Comparison of ENCODE assay signal across 12 mouse cellular contexts in genomic region chr6:136524751-136525150, GRCm38 (mm10). TPM values are rescaled to one million over a fixed set of nuclear protein-coding genes. Genes with fewer than 3 reads are reported as not detected.
DNase-seq lines count a peak whose midpoint lies in the region; ATAC-seq and TF ChIP-seq lines count a peak whose summit lies in the region.
"Had no signal": no experiment of that assay in that cellular context is flagged by ENCODE, and none has a peak within 500 bp of the region (broad histone marks: within the 10 kb centered on the region; RNA-seq: fewer than 3 reads in every experiment).

No protein-coding gene starts in this region.

- no peak for ATAC-seq in heart, embryonic 15.5 days (replicated peaks; ENCODE audit: insufficient number of reproducible peaks, insufficient read depth, low FRiP score, low read depth)
- no peak for ATAC-seq in hindbrain, embryonic 13.5 days (ENCODE audit: low FRiP score)
- ATAC-seq in erythroblast, adult 5-6 weeks (replicated peaks; ENCODE audit: low FRiP score, poor library complexity, severe bottlenecking) = no peak
- ATAC-seq: forebrain, postnatal 0 days; lung, postnatal 0 days had no signal

- H3K9me3 ChIP-seq in heart, embryonic 15.5 days (replicated peaks) = no peaks in the 10 kb centered on the region
- H3K9me3 ChIP-seq in hindbrain, embryonic 13.5 days = 0 out of 2 replicates have a peak, but pooled peaks cover 4% of the 10 kb centered on the region

- DNase-seq in heart, adult 2 months = no peak
- peak; percentile 54 for DNase-seq in CD4-positive, CD25-positive, alpha-beta regulatory T cell, adult 2 months (ENCODE audit: low read depth, low spot score)
- DNase-seq in ZHBTc4 (ENCODE audit: low read depth, low spot score) = peak; percentile 83
- peak; percentile 76 for DNase-seq in kidney, adult 9 months
- no peak for DNase-seq in natural killer cell, adult 2 months (ENCODE audit: low spot score in 2 of 2)
- DNase-seq: forebrain, postnatal 0 days; left cerebral cortex, postnatal 4 days; thymus, postnatal 14 days had no signal

- H3K4me3 ChIP-seq in heart, embryonic 15.5 days = no peak overlapping the region
- no peak overlapping the region for H3K4me3 ChIP-seq in heart, adult 2 months
- H3K4me3 ChIP-seq in hindbrain, embryonic 13.5 days = no peak overlapping the region

- peak overlapping the region; percentile 50 for H3K27ac ChIP-seq in heart, embryonic 15.5 days
- no peak overlapping the region for H3K27ac ChIP-seq in heart, adult 2 months
- no peak overlapping the region for H3K27ac ChIP-seq in hindbrain, embryonic 13.5 days

- peaks cover 3% of the 10 kb centered on the region for H3K79me2 ChIP-seq in heart, adult 2 months (replicated peaks; ENCODE audit: control insufficient read depth, insufficient read depth, low read length)

- no peak overlapping the region for H3K9ac ChIP-seq in heart, embryonic 15.5 days
- H3K9ac ChIP-seq in heart, adult 2 months (ENCODE audit: low read depth, low read length) = no peak overlapping the region
- no peak overlapping the region for H3K9ac ChIP-seq in hindbrain, embryonic 13.5 days
- H3K9ac ChIP-seq: forebrain, postnatal 0 days had no signal

- peaks cover 21% of the 10 kb centered on the region for H3K4me1 ChIP-seq in heart, embryonic 15.5 days (replicated peaks)
- H3K4me1 ChIP-seq in heart, adult 2 months (ENCODE audit: control insufficient read depth, insufficient read depth, low read length) = peaks cover 12% of the 10 kb centered on the region
- H3K4me1 ChIP-seq in hindbrain, embryonic 13.5 days (replicated peaks) = peaks cover 7% of the 10 kb centered on the region

- H3K27me3 ChIP-seq in heart, embryonic 15.5 days = no peaks in the 10 kb centered on the region
- no peaks in the 10 kb centered on the region for H3K27me3 ChIP-seq in heart, adult 2 months (ENCODE audit: control insufficient read depth, insufficient read depth, low read length)
- no peaks in the 10 kb centered on the region for H3K27me3 ChIP-seq in hindbrain, embryonic 13.5 days

- WGBS in heart, embryonic 15.5 days = 65% methylated on average over 4 of the region's 4 CpGs
- 57% methylated on average over 4 of the region's 4 CpGs for WGBS in heart, adult 2 months
- WGBS in hindbrain, embryonic 13.5 days = 88% methylated on average over 4 of the region's 4 CpGs

- H3K4me2 ChIP-seq in heart, embryonic 15.5 days = no peak overlapping the region
- H3K4me2 ChIP-seq in hindbrain, embryonic 13.5 days = no peak overlapping the region

- TF ChIP-seq POLR2A in heart, adult 2 months (IDR thresholded peaks at IDR 0.05; ENCODE audit: insufficient read depth, low read depth, low read length) = no peak

- intact Hi-C loops in heart, adult 2 months (cut with DNase I) = no loop called here

- TF ChIP-seq CTCF in heart, adult 2 months (IDR thresholded peaks at IDR 0.05) = no peak

- TF ChIP-seq EP300 in heart, adult 2 months (IDR thresholded peaks at IDR 0.05; ENCODE audit: insufficient read depth, low read depth, low read length) = no peak

- H3K36me3 ChIP-seq in heart, embryonic 15.5 days = peaks cover 18% of the 10 kb centered on the region; the same call in 1 of the 2 replicates
- peaks cover 27% of the 10 kb centered on the region for H3K36me3 ChIP-seq in heart, adult 2 months (ENCODE audit: control insufficient read depth, insufficient read depth, low read length)
- H3K36me3 ChIP-seq in hindbrain, embryonic 13.5 days = peaks cover 26% of the 10 kb centered on the region

RNA-seq across cellular contexts. Expression of gene Atf7ip, which starts 18.8 kb away (rescaled TPM):
- 30.3 and 32.6 TPM in 2 replicates for polyA plus RNA-seq in heart, embryonic 15.5 days (2015; fragmentation: Nextera tagmentation; extraction: Ambion mirVana)
- total RNA-seq in heart, adult 2 months (2021) = 10 to 100 TPM; 73.1 to 88.0 TPM
- 21.4 and 31.7 TPM in 2 replicates for polyA plus RNA-seq in heart, adult 2 months (2012; rRNA removed)
- polyA plus RNA-seq in hindbrain, embryonic 13.5 days (2015; fragmentation: Nextera tagmentation; extraction: Ambion mirVana) = 43.3 and 43.5 TPM in 2 replicates
- 153 and 185 TPM in 2 replicates for total RNA-seq in erythroblast, adult 5-6 weeks (2015; ENCODE audit: low replicate concordance)
- 205 and 233 TPM in 2 replicates for total RNA-seq in erythroblast, adult 5-6 weeks (2017; ENCODE audit: low replicate concordance)

Comparison
In these comparisons a context has a peak if more than half of its experiments do, and no peak if none do; other contexts are left out.
1. DNase-seq: peak in CD4-positive, CD25-positive, alpha-beta regulatory T cell, adult 2 months (single experiment), ZHBTc4 (single experiment) and kidney, adult 9 months (single experiment); none in heart, adult 2 months (0 of 2) and natural killer cell, adult 2 months (0 of 2).